Mouse (Mus musculus) heart, postnatal 14 days (tissue): Measurements from ENCODE around the gene Nr6a1. TPM values are rescaled to one million over a fixed set of nuclear protein-coding genes. Genes with fewer than 3 reads are reported as not detected.

Experiments used
- DNase-seq, 2 experiments: peaks; one replicate each; pipeline ENCODE4 v3.0.0; 2021 to 2022
- intact Hi-C: fragments of 180-260 bp; cut with DNase I; formaldehyde crosslinking; loops from one replicate; pipeline ENCODE4 v1.15.1; 2025
- total RNA-seq, 2 experiments: library from RNA; stranded (reverse); gene quantifications; 2 replicates each; pipeline ENCODE4 v1.2.3; 2021

The Nr6a1 gene
- total RNA-seq, 2 experiments from 2014 or later: 1.2 to 1.3 TPM

- intact Hi-C loops: no loop called here
- DNase-seq: no peak
Observed at GRCm38 (mm10) chr2:38904290-38904689, 23.2 kb downstream of the Nr6a1 start.

GRCm38 (mm10) chr2:38902866-38903265, 24.6 kb downstream of the Nr6a1 start:
- no peak for DNase-seq
- intact Hi-C loops: no loop called here

GRCm38 (mm10) chr2:38880907-38881672, 46.4 kb downstream of the Nr6a1 start:
- intact Hi-C loops: no loop called here
- no peak for DNase-seq

GRCm38 (mm10) chr2:38874544-38875108, 52.9 kb downstream of the Nr6a1 start:
- no peak for DNase-seq
- intact Hi-C loops: no loop called here

GRCm38 (mm10) chr2:38872730-38873129, 54.8 kb downstream of the Nr6a1 start:
- intact Hi-C loops: no loop called here
- DNase-seq: no peak

GRCm38 (mm10) chr2:38866711-38867110, 60.8 kb downstream of the Nr6a1 start:
- DNase-seq: no peak
- intact Hi-C loops: no loop called here

GRCm38 (mm10) chr2:38864011-38864410, 63.5 kb downstream of the Nr6a1 start:
- intact Hi-C loops: loop anchor here (1.0 kb wide), 1 partner anchor 67 kb away; no protein-coding TSS in a partner anchor
- DNase-seq: peak; percentile 2 to 28

GRCm38 (mm10) chr2:38851797-38852196, 75.7 kb downstream of the Nr6a1 start:
- intact Hi-C loops: no loop called here
- DNase-seq: no peak

GRCm38 (mm10) chr2:38846319-38846718, 81.2 kb downstream of the Nr6a1 start:
- intact Hi-C loops: no loop called here

GRCm38 (mm10) chr2:38835489-38835888, 92.0 kb downstream of the Nr6a1 start:
- intact Hi-C loops: no loop called here
- DNase-seq: no peak

More at GRCm38 (mm10) chr2:38846319-38846718, 81.2 kb downstream of the Nr6a1 start:
- no peak for DNase-seq

- intact Hi-C loops: no loop called here
- no peak for DNase-seq
Observed at GRCm38 (mm10) chr2:38831976-38832375, 95.5 kb downstream of the Nr6a1 start.

GRCm38 (mm10) chr2:38829521-38829920, 98.0 kb downstream of the Nr6a1 start:
- intact Hi-C loops: no loop called here
- DNase-seq: no peak

- no peak for DNase-seq
- intact Hi-C loops: no loop called here
Observed at GRCm38 (mm10) chr2:38827801-38828306, 99.6 kb downstream of the Nr6a1 start.

GRCm38 (mm10) chr2:38826189-38826588, 101.3 kb downstream of the Nr6a1 start:
- intact Hi-C loops: no loop called here
- DNase-seq: no peak

GRCm38 (mm10) chr2:38824791-38825768, 102.4 kb downstream of the Nr6a1 start:
- intact Hi-C loops: no loop called here
- DNase-seq: peak; percentile 9 to 29

GRCm38 (mm10) chr2:38823912-38824583, 103.4 kb downstream of the Nr6a1 start:
- peak; percentile 54 to 71 for DNase-seq
- intact Hi-C loops: no loop called here

GRCm38 (mm10) chr2:38823406-38823805, 104.1 kb downstream of the Nr6a1 start:
- DNase-seq: no peak
- intact Hi-C loops: no loop called here

- peak; percentile 41 to 60 for DNase-seq
- intact Hi-C loops: no loop called here
Observed at GRCm38 (mm10) chr2:38822995-38823394, 104.5 kb downstream of the Nr6a1 start.

- DNase-seq: no peak
- intact Hi-C loops: no loop called here
Observed at GRCm38 (mm10) chr2:38817487-38817886, 110.0 kb downstream of the Nr6a1 start.

- DNase-seq: peak; percentile 79 to 86
- intact Hi-C loops: loop anchor here (1.0 to 5.0 kb wide), 2 partner anchors 67 to 200 kb away; partner anchors contain the start of gene Wdr38
Observed at GRCm38 (mm10) chr2:38797087-38797624, 130.3 kb downstream of the Nr6a1 start.
